Mouse (Mus musculus): ENCODE measurements around the gene Spam1.

Gene Spam1

DNA sequence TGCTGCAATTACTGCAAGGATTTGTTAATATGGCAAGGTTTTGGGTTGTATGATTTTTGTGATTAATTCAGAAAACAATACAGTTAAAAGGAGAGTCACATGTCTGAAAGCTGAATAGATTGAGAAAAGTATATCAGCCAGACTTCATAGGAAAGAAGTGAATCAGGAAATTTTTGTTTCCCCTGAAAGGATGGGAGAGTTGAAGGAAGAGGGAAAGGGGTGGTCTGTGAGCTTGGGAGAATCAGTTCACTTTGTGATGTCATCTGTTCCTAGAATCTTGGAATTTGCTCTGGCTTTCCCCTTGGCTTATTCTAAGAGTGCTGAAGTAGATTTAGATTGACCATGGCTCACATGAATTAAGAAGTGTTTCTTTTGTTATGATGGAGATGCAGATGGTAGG is at the start of gene Spam1:
Gene Spam1, plus strand, starts transcription at position 301 of the 400 bp plus-strand sequence.
- DNase-seq (ENCODE audit: low spot score), result no peak

DNA sequence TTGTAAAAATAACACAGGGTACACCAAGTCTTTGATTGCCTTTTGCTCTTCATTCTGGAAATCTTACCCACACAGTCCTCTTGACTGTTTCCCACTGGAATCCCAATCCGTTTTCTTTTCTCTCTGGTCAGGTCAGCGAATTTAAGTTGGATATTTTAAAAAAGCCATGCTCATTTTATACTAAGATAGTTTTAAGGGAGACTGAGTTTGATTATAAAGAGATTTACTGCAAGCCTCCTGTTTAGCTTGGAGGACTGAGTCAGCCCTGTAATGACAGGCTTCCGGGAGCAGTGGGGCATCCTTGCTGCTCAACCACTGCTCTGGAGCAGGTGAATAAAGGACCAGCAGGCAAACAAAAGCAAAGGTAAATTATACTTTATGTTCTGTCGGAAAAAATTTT is 43.0 kb upstream of the Spam1 start, which contains the start of gene Hyal4:
Gene Hyal4, plus strand, starts transcription at position 301 of the 400 bp plus-strand sequence.
- no peak for DNase-seq (ENCODE audit: low spot score)

DNA sequence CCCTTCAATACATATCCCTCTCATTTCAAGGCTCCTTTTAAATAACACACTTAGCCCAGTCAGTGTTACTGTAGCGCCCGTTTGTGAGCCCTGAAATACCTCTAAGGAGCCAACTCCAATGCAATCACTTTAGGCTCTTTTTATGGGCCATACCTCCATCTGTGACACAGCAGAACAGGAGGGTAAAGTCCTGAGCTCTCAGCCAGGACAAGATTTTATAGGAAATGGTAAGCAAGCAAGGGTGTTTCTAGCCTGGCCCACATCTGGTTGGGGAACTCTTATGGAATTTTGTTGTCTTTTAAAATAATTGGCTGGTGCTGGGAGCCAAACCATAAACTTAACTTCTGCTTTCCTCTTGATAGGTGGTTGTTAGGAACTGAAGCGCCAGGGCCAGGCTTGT is 31.7 kb upstream of the Spam1 start:
- DNase-seq (ENCODE audit: low spot score), result no peak

DNA sequence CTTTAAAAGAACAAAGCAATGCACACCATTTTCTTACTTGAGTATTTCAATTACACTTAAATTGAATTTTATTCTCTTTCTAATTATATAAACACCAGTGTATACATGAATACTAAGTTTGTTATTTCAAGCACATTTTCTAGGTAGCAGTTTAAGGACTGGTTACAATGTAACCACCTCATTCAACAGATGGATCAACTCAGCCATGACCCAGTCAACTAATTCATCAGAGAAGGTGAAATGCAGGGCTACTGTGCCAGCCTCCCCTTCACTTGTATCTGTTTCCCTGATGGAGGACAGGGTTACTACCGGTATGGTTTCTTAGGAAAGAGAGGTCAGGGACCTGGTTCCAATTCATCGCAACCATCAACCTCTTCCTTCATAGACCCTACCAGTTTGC is 24.7 kb upstream of the Spam1 start:
- DNase-seq (ENCODE audit: low spot score), result no peak

- DNase-seq (ENCODE audit: low spot score), result no peak
Observed at GRCm38 (mm10) chr6:24779182-24779581, 11.8 kb upstream of the Spam1 start.

GRCm38 (mm10) chr6:24822070-24822469 is 31.1 kb downstream of the Spam1 start:
- no peak for DNase-seq (ENCODE audit: low spot score)
